Mouse (Mus musculus) limb, embryonic 15.5 days (tissue): ENCODE measurements around the gene Wfdc6a. TPM values are rescaled to one million over a fixed set of nuclear protein-coding genes. Genes with fewer than 3 reads are reported as not detected.

Experiments
- ATAC-seq: fragments of 200-750 bp; cut with Nextera tagmentation; 2 replicates; pipeline ENCODE4 v1.8.0; 2017; ENCODE audit warnings: low read depth, moderate TSS enrichment; ENCODE audit not compliant: insufficient number of reproducible peaks, low FRiP score, low TSS enrichment
- H3K27ac ChIP-seq: fragments of 300-500 bp; sonication (generic); 2 replicates; pipeline ENCODE4 v1.5.1; 2015; ENCODE audit warnings: moderate library complexity, mild to moderate bottlenecking, inconsistent platforms
- H3K27me3 ChIP-seq: fragments of 300-500 bp; sonication (generic); 2 replicates; pipeline ENCODE4 v1.6.1; 2015; ENCODE audit warnings: inconsistent platforms
- H3K36me3 ChIP-seq: fragments of 300-500 bp; sonication (generic); 2 replicates; pipeline ENCODE4 v1.6.1; 2015; ENCODE audit warnings: inconsistent platforms
- H3K4me1 ChIP-seq: fragments of 300-500 bp; sonication (generic); 2 replicates; pipeline ENCODE4 v1.6.1; 2015; ENCODE audit warnings: inconsistent platforms
- H3K4me2 ChIP-seq: fragments of 300-500 bp; sonication (generic); 2 replicates; pipeline ENCODE4 v1.6.1; 2015; ENCODE audit warnings: mild to moderate bottlenecking, inconsistent platforms
- H3K4me3 ChIP-seq: fragments of 300-500 bp; sonication (generic); 2 replicates; pipeline ENCODE4 v1.5.1; 2015; ENCODE audit warnings: mild to moderate bottlenecking, inconsistent platforms
- H3K9ac ChIP-seq: fragments of 300-500 bp; sonication (generic); 2 replicates; pipeline ENCODE4 v1.6.1; 2015; ENCODE audit warnings: inconsistent platforms
- H3K9me3 ChIP-seq: fragments of 300-500 bp; sonication (generic); 2 replicates; pipeline ENCODE4 v1.6.1; 2016; ENCODE audit warnings: inconsistent platforms
- WGBS: fragments of 180-500 bp; shearing (Covaris S2); methylation state at CpG from one replicate; pipeline ENCODE4 v1.1.7; 2015; 5-methylcytosine and 5-hydroxymethylcytosine counted together
- polyA plus RNA-seq: library from polyadenylated mRNA; unstranded; fragments of >200 nt; fragmentation: Nextera tagmentation; extraction: Ambion mirVana; gene quantifications from 2 replicates; pipeline ENCODE4 v1.2.1, GENCODE M21; 2015

Gene Wfdc6a
- polyA plus RNA-seq, 1 experiment from 2014 or later, result 0.19 TPM

- no peak for ATAC-seq
- Histone ChIP-seq H3K27ac (no peak overlapping the region), H3K4me1 (peaks cover 19% of the 10 kb centered on the region), H3K4me2 (no peak overlapping the region), H3K9me3 (no peaks in the 10 kb centered on the region), H3K4me3 (no peak overlapping the region), H3K27me3 (peaks cover 2% of the 10 kb centered on the region; the same call in 1 of the 2 replicates), H3K36me3 (no peaks in the 10 kb centered on the region), H3K9ac (no peak overlapping the region)
- 86% methylated on average over 4 of the region's 5 CpGs for WGBS
Measured at GRCm38 (mm10) chr2:164567460-164567859, 17.8 kb downstream of the Wfdc6a start.

GRCm38 (mm10) chr2:164566997-164567396 lies 18.2 kb downstream of the Wfdc6a start:
- Histone ChIP-seq H3K36me3 (no peaks in the 10 kb centered on the region), H3K9ac (no peak overlapping the region), H3K9me3 (no peaks in the 10 kb centered on the region), H3K27me3 (peaks cover 6% of the 10 kb centered on the region; the same call in 1 of the 2 replicates), H3K27ac (no peak overlapping the region), H3K4me2 (no peak overlapping the region), H3K4me3 (no peak overlapping the region), H3K4me1 (peaks cover 24% of the 10 kb centered on the region)
- no peak for ATAC-seq
- 74% methylated on average over 2 of the region's 2 CpGs for WGBS

GRCm38 (mm10) chr2:164564346-164564745 lies 20.9 kb downstream of the Wfdc6a start:
- no peak overlapping the region; the same call in 1 of the 2 replicates for H3K4me2 ChIP-seq
- peaks cover 6% of the 10 kb centered on the region; the same call in 1 of the 2 replicates for H3K27me3 ChIP-seq
- H3K9ac ChIP-seq, result no peak overlapping the region
- 60% methylated on average over 5 of the region's 5 CpGs for WGBS
- H3K4me1 ChIP-seq, result peaks cover 24% of the 10 kb centered on the region
- no peak overlapping the region for H3K27ac ChIP-seq
- no peaks in the 10 kb centered on the region for H3K9me3 ChIP-seq
- no peaks in the 10 kb centered on the region for H3K36me3 ChIP-seq
- no peak overlapping the region for H3K4me3 ChIP-seq
- no peak for ATAC-seq

GRCm38 (mm10) chr2:164563339-164564038 lies 21.8 kb downstream of the Wfdc6a start:
- peaks cover 6% of the 10 kb centered on the region; the same call in 1 of the 2 replicates for H3K27me3 ChIP-seq
- peak overlapping the region; percentile 33; the same call in 1 of the 2 replicates for H3K27ac ChIP-seq
- peak overlapping the region; percentile 42 for H3K4me3 ChIP-seq
- peaks cover 32% of the 10 kb centered on the region for H3K4me1 ChIP-seq
- H3K9ac ChIP-seq, result peak overlapping the region; percentile 55
- WGBS, result 1% methylated on average over 31 of the region's 32 CpGs
- H3K9me3 ChIP-seq, result no peaks in the 10 kb centered on the region
- no peaks in the 10 kb centered on the region for H3K36me3 ChIP-seq
- peak; percentile 53; the same call in 1 of the 2 replicates for ATAC-seq
- peak overlapping the region; percentile 95 for H3K4me2 ChIP-seq

GRCm38 (mm10) chr2:164562391-164563188 lies 22.7 kb downstream of the Wfdc6a start, which contains the start of gene Wfdc2:
Gene Wfdc2 (plus strand): TSS chr2:164562413.
- H3K9ac ChIP-seq, result peak within 1 kb of the TSS; percentile 55
- no peak for ATAC-seq
- peak within 1 kb of the TSS; percentile 95 for H3K4me2 ChIP-seq
- peaks cover 6% of the 10 kb centered on the region; the same call in 1 of the 2 replicates for H3K27me3 ChIP-seq
- no peaks in the 10 kb centered on the region for H3K36me3 ChIP-seq
- no peaks in the 10 kb centered on the region for H3K9me3 ChIP-seq
- WGBS, result 5% methylated on average over 24 of the region's 24 CpGs
- 0 out of 2 replicates have a peak within 1 kb of the TSS, but pooled peaks have one; percentile 33 for H3K27ac ChIP-seq
- peaks cover 32% of the 10 kb centered on the region for H3K4me1 ChIP-seq
- peak within 1 kb of the TSS; percentile 42 for H3K4me3 ChIP-seq

GRCm38 (mm10) chr2:164560106-164560505 lies 25.1 kb downstream of the Wfdc6a start:
- Histone ChIP-seq H3K4me2 (no peak overlapping the region), H3K36me3 (no peaks in the 10 kb centered on the region), H3K9me3 (no peaks in the 10 kb centered on the region), H3K4me3 (no peak overlapping the region), H3K9ac (no peak overlapping the region), H3K27ac (no peak overlapping the region), H3K4me1 (peaks cover 32% of the 10 kb centered on the region), H3K27me3 (peaks cover 6% of the 10 kb centered on the region; the same call in 1 of the 2 replicates)
- 88% methylated on average over 8 of the region's 8 CpGs for WGBS
- no peak for ATAC-seq

- WGBS, result 42% methylated on average over 16 of the region's 16 CpGs
- Histone ChIP-seq H3K4me2 (no peak overlapping the region), H3K4me1 (peaks cover 28% of the 10 kb centered on the region), H3K27me3 (peaks cover 6% of the 10 kb centered on the region; the same call in 1 of the 2 replicates), H3K4me3 (no peak overlapping the region), H3K36me3 (no peaks in the 10 kb centered on the region), H3K9me3 (no peaks in the 10 kb centered on the region), H3K27ac (no peak overlapping the region), H3K9ac (no peak overlapping the region)
- no peak for ATAC-seq
Measured at GRCm38 (mm10) chr2:164558991-164559645, 26.1 kb downstream of the Wfdc6a start.

GRCm38 (mm10) chr2:164558426-164558825 lies 26.8 kb downstream of the Wfdc6a start:
- 60% methylated on average over 8 of the region's 8 CpGs for WGBS
- H3K9ac ChIP-seq, result no peak overlapping the region
- H3K27me3 ChIP-seq, result peaks cover 6% of the 10 kb centered on the region; the same call in 1 of the 2 replicates
- H3K4me3 ChIP-seq, result no peak overlapping the region
- no peak for ATAC-seq
- H3K36me3 ChIP-seq, result no peaks in the 10 kb centered on the region
- H3K27ac ChIP-seq, result no peak overlapping the region
- no peaks in the 10 kb centered on the region for H3K9me3 ChIP-seq
- H3K4me1 ChIP-seq, result peaks cover 22% of the 10 kb centered on the region
- H3K4me2 ChIP-seq, result no peak overlapping the region

GRCm38 (mm10) chr2:164551502-164551901 lies 33.7 kb downstream of the Wfdc6a start:
- H3K4me1 ChIP-seq, result peaks cover 5% of the 10 kb centered on the region; the same call in 1 of the 2 replicates
- no peaks in the 10 kb centered on the region for H3K36me3 ChIP-seq
- H3K4me3 ChIP-seq, result no peak overlapping the region
- no peak overlapping the region for H3K4me2 ChIP-seq
- no peak overlapping the region for H3K27ac ChIP-seq
- no peak for ATAC-seq
- H3K9ac ChIP-seq, result no peak overlapping the region
- 90% methylated on average over 9 of the region's 9 CpGs for WGBS
- no peaks in the 10 kb centered on the region for H3K9me3 ChIP-seq
- H3K27me3 ChIP-seq, result peaks cover 10% of the 10 kb centered on the region; the same call in 1 of the 2 replicates

GRCm38 (mm10) chr2:164550895-164551269 lies 34.4 kb downstream of the Wfdc6a start:
- peaks cover 10% of the 10 kb centered on the region; the same call in 1 of the 2 replicates for H3K27me3 ChIP-seq
- H3K9me3 ChIP-seq, result no peaks in the 10 kb centered on the region
- 78% methylated on average over 2 of the region's 2 CpGs for WGBS
- H3K27ac ChIP-seq, result no peak overlapping the region
- ATAC-seq, result no peak
- H3K4me1 ChIP-seq, result peaks cover 5% of the 10 kb centered on the region; the same call in 1 of the 2 replicates
- no peaks in the 10 kb centered on the region for H3K36me3 ChIP-seq
- no peak overlapping the region for H3K4me2 ChIP-seq
- H3K9ac ChIP-seq, result no peak overlapping the region
- H3K4me3 ChIP-seq, result no peak overlapping the region
